Mouse (Mus musculus) lung, embryonic 16.5 days (tissue): ENCODE data around the gene Tbl1x. TPM values are rescaled to one million over a fixed set of nuclear protein-coding genes. Genes with fewer than 3 reads are reported as not detected.

Source experiments
- ATAC-seq: fragments of 200-750 bp; cut with Nextera tagmentation; 2 replicates; pipeline ENCODE4 v1.8.0; 2017; ENCODE audit warnings: low read depth, mild to moderate bottlenecking, moderate library complexity
- H3K27ac ChIP-seq: fragments of 300-500 bp; sonication (generic); 2 replicates; pipeline ENCODE4 v1.5.1; 2014; ENCODE audit warnings: mild to moderate bottlenecking, control low read depth, low read length
- H3K27me3 ChIP-seq: fragments of 300-500 bp; sonication (generic); 2 replicates; pipeline ENCODE4 v1.6.1; 2014; ENCODE audit warnings: low read depth, low read length, mixed read lengths; ENCODE audit not compliant: control insufficient read depth, insufficient read depth
- H3K36me3 ChIP-seq: fragments of 300-500 bp; sonication (generic); 2 replicates; pipeline ENCODE4 v1.6.1; 2014; ENCODE audit warnings: low read length; ENCODE audit not compliant: control insufficient read depth, insufficient read depth
- H3K4me1 ChIP-seq: fragments of 300-500 bp; sonication (generic); replicated peaks from 2 replicates; pipeline ENCODE4 v1.6.1; 2014; ENCODE audit warnings: low read length, mixed read lengths; ENCODE audit not compliant: control insufficient read depth, insufficient read depth
- H3K4me2 ChIP-seq: fragments of 300-500 bp; sonication (generic); 2 replicates; pipeline ENCODE4 v1.6.1; 2014; ENCODE audit warnings: low read depth, low read length, control low read depth
- H3K4me3 ChIP-seq: fragments of 300-500 bp; sonication (generic); 2 replicates; pipeline ENCODE4 v1.5.1; 2014; ENCODE audit warnings: mild to moderate bottlenecking, low read length, control low read depth
- H3K9ac ChIP-seq: fragments of 300-500 bp; sonication (generic); 2 replicates; pipeline ENCODE4 v1.6.1; 2014; ENCODE audit warnings: low read length, control low read depth
- H3K9me3 ChIP-seq: fragments of 300-500 bp; sonication (generic); 2 replicates; pipeline ENCODE4 v1.6.1; 2016; ENCODE audit warnings: low read length; ENCODE audit not compliant: control insufficient read depth
- WGBS: fragments of 180-500 bp; shearing (Covaris S2); extraction: QIAGEN DNeasy Blood & Tissue Kit; methylation state at CpG from one replicate; pipeline ENCODE4 v1.1.7; 2014; 5-methylcytosine and 5-hydroxymethylcytosine counted together
- polyA plus RNA-seq: library from polyadenylated mRNA; unstranded; fragments of >200 nt; fragmentation: Nextera tagmentation; extraction: Ambion mirVana; gene quantifications from 2 replicates; pipeline ENCODE4 v1.2.1, GENCODE M21; 2015

Gene Tbl1x
- polyA plus RNA-seq, 1 experiment from 2014 or later = 68.0 TPM

- WGBS = 12% methylated on average over 10 of the region's 10 CpGs
- H3K27ac ChIP-seq = peak overlapping the region; percentile 97
- H3K9ac ChIP-seq = no peak overlapping the region
- H3K27me3 ChIP-seq = no peaks in the 10 kb centered on the region
- H3K4me2 ChIP-seq = peak overlapping the region; percentile 63
- H3K4me3 ChIP-seq = peak overlapping the region; percentile 71; the same call in 1 of the 2 replicates
- peaks cover 9% of the 10 kb centered on the region for H3K4me1 ChIP-seq
- no peak for ATAC-seq
- H3K36me3 ChIP-seq = no peaks in the 10 kb centered on the region
- H3K9me3 ChIP-seq = no peaks in the 10 kb centered on the region
Observed at GRCm38 (mm10) chrX:77509776-77510175, 1.0 kb upstream of the Tbl1x start.

GRCm38 (mm10) chrX:77511301-77511993, 634 bp downstream of the Tbl1x start:
- Histone ChIP-seq H3K9me3 (no peaks in the 10 kb centered on the region), H3K4me3 (peak overlapping the region; percentile 71), H3K9ac (peak overlapping the region; percentile 88), H3K27ac (peak overlapping the region; percentile 97), H3K36me3 (no peaks in the 10 kb centered on the region), H3K4me2 (peak overlapping the region; percentile 63), H3K4me1 (peaks cover 9% of the 10 kb centered on the region), H3K27me3 (no peaks in the 10 kb centered on the region)
- 18% methylated on average over 42 of the region's 55 CpGs for WGBS
- ATAC-seq = peak; percentile 53

- Histone ChIP-seq H3K4me3 (peak overlapping the region; percentile 71), H3K4me2 (peak overlapping the region; percentile 63), H3K4me1 (peaks cover 12% of the 10 kb centered on the region), H3K9me3 (no peaks in the 10 kb centered on the region), H3K27me3 (no peaks in the 10 kb centered on the region), H3K36me3 (no peaks in the 10 kb centered on the region), H3K9ac (peak overlapping the region; percentile 88), H3K27ac (peak overlapping the region; percentile 97)
- WGBS = 13% methylated on average over 12 of the region's 12 CpGs
- ATAC-seq = no peak
Observed at GRCm38 (mm10) chrX:77511994-77512485, 1.2 kb downstream of the Tbl1x start.

GRCm38 (mm10) chrX:77517274-77518085, 6.7 kb downstream of the Tbl1x start:
- ATAC-seq = no peak
- 33% methylated on average over 8 of the region's 8 CpGs for WGBS
- no peak overlapping the region for H3K4me3 ChIP-seq
- H3K4me2 ChIP-seq = no peak overlapping the region
- H3K4me1 ChIP-seq = peaks cover 14% of the 10 kb centered on the region
- H3K9ac ChIP-seq = no peak overlapping the region
- no peaks in the 10 kb centered on the region for H3K9me3 ChIP-seq
- H3K36me3 ChIP-seq = no peaks in the 10 kb centered on the region
- H3K27ac ChIP-seq = no peak overlapping the region
- H3K27me3 ChIP-seq = no peaks in the 10 kb centered on the region

- H3K4me2 ChIP-seq = no peak overlapping the region
- no peaks in the 10 kb centered on the region for H3K9me3 ChIP-seq
- no peak overlapping the region for H3K9ac ChIP-seq
- H3K27ac ChIP-seq = no peak overlapping the region
- H3K36me3 ChIP-seq = no peaks in the 10 kb centered on the region
- H3K27me3 ChIP-seq = no peaks in the 10 kb centered on the region
- WGBS = 50% methylated on average over 1 of the region's 1 CpGs
- ATAC-seq = no peak
- no peak overlapping the region for H3K4me3 ChIP-seq
- H3K4me1 ChIP-seq = peaks cover 14% of the 10 kb centered on the region
Observed at GRCm38 (mm10) chrX:77518929-77519328, 8.1 kb downstream of the Tbl1x start.

GRCm38 (mm10) chrX:77522842-77523375, 12.1 kb downstream of the Tbl1x start:
- WGBS = 28% methylated on average over 3 of the region's 3 CpGs
- Histone ChIP-seq H3K4me3 (no peak overlapping the region), H3K4me2 (no peak overlapping the region), H3K9ac (no peak overlapping the region), H3K4me1 (0 out of 2 replicates have a peak, but pooled peaks cover 7% of the 10 kb centered on the region), H3K27me3 (no peaks in the 10 kb centered on the region), H3K9me3 (no peaks in the 10 kb centered on the region), H3K27ac (no peak overlapping the region), H3K36me3 (no peaks in the 10 kb centered on the region)
- ATAC-seq = no peak

GRCm38 (mm10) chrX:77525179-77525578, 14.4 kb downstream of the Tbl1x start:
- no peak overlapping the region for H3K4me2 ChIP-seq
- no peaks in the 10 kb centered on the region for H3K9me3 ChIP-seq
- 0 out of 2 replicates have a peak, but pooled peaks cover 4% of the 10 kb centered on the region for H3K4me1 ChIP-seq
- H3K36me3 ChIP-seq = no peaks in the 10 kb centered on the region
- H3K27me3 ChIP-seq = no peaks in the 10 kb centered on the region
- no peak for ATAC-seq
- 56% methylated on average over 1 of the region's 1 CpGs for WGBS
- no peak overlapping the region for H3K27ac ChIP-seq
- no peak overlapping the region for H3K9ac ChIP-seq
- no peak overlapping the region for H3K4me3 ChIP-seq

GRCm38 (mm10) chrX:77528401-77528800, 17.6 kb downstream of the Tbl1x start:
- no peaks in the 10 kb centered on the region for H3K27me3 ChIP-seq
- no peaks in the 10 kb centered on the region for H3K9me3 ChIP-seq
- no peak overlapping the region for H3K4me2 ChIP-seq
- 45% methylated on average over 1 of the region's 1 CpGs for WGBS
- no peaks in the 10 kb centered on the region for H3K4me1 ChIP-seq
- H3K36me3 ChIP-seq = no peaks in the 10 kb centered on the region
- no peak overlapping the region for H3K27ac ChIP-seq
- H3K4me3 ChIP-seq = no peak overlapping the region
- no peak overlapping the region for H3K9ac ChIP-seq
- no peak for ATAC-seq

- 85% methylated on average over 2 of the region's 5 CpGs for WGBS
- no peak overlapping the region for H3K4me2 ChIP-seq
- no peaks in the 10 kb centered on the region for H3K4me1 ChIP-seq
- H3K9me3 ChIP-seq = no peaks in the 10 kb centered on the region
- no peak overlapping the region for H3K9ac ChIP-seq
- H3K36me3 ChIP-seq = no peaks in the 10 kb centered on the region
- H3K27me3 ChIP-seq = no peaks in the 10 kb centered on the region
- H3K4me3 ChIP-seq = no peak overlapping the region
- no peak for ATAC-seq
- H3K27ac ChIP-seq = no peak overlapping the region
Observed at GRCm38 (mm10) chrX:77530997-77531396, 20.2 kb downstream of the Tbl1x start.
